Mouse (Mus musculus): ENCODE measurements around the gene Ifitm6. TPM values are rescaled to one million over a fixed set of nuclear protein-coding genes. Genes with fewer than 3 reads are reported as not detected.
"Not testable (repeated sequence)": the region's sequence is repeated elsewhere in the genome, so short reads cannot be mapped to it uniquely, and the experiment has no call there.

Ifitm6 gene
- polyA plus RNA-seq, 3 experiments from 2014 or later: 0.94 TPM; not detected in 2

DNA sequence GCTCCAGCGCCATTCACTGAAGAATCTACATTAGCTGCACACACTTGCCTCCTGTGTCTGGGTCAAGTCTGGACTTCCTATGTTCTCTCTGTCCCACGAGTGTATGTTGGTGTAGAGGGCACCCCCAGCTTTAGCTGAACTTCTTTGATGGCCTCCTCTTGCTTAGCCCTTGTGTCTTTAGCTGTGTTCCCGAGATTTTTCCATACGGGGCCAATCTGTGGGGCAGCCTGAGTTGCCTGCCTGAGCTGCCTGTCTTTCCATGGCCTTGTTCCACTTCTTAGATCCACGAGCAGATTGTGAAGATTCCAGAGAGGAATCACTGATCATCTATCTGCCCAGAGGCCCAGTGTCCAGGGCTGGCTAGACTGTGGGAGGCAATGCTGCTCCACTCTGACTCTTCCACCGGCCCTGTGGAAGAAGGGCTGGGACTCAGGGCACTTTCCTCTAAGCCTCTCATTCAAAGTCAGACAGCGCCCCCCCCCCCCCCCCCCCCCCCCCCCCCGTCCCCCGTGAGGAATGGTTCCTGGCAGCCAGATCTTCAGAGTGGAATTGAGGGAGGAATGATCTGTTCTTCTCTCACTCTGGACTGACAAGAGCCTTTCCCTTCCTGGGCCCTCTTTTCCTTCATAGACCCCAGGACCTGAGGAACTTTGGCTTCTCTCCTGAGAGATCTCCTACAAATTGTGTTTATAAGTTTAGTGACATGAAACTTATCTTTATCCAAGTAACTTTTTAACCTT lies 23.3 kb upstream of the Ifitm6 start:
- ATAC-seq: no peak

- ATAC-seq: no peak
These were observed 21.8 kb upstream of the Ifitm6 start for GRCm38 (mm10) chr7:141039386-141040107.

GRCm38 (mm10) chr7:141038090-141039032 lies 20.6 kb upstream of the Ifitm6 start:
- ATAC-seq: peak; percentile 83

DNA sequence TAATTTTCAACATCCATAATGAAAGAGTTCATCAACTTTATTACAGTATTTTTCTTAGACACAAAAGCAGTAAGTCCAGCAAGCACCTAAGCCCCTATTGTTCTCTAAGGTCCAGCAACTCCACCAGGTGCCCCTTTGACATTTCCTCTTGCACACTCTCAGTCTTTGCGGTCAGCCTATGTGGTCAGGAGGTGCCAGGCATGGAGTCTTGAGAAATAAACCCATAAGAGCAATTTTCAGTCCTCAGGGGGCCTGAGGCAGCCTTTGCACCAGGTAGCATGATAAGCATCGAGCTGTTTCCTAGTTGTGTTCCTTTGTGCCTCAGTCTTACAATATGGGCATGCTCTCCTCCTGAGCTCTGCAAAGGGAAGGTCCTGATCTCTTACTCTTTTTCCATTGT lies 18.9 kb upstream of the Ifitm6 start:
- not testable (repeated sequence) for ATAC-seq

- ATAC-seq: no peak
These were observed 14.9 kb upstream of the Ifitm6 start for GRCm38 (mm10) chr7:141032458-141033167.

DNA sequence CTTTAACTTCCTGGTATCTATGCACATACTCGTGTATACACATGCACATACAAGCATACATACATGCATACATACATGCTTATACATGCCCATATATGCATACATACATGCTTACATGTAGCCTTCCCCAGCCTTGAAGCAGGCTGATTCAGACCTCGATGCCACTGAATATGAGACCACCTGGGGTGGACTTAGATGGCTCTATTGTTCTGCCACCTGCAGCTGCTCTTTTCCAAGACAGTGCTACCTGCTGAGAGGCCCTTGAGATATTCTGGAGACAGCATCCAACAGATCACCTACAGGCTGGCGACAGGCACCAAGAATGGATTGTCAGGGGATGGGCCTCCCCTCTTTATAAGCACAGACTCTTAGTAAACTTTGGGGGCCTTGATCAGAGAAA lies 12.7 kb upstream of the Ifitm6 start:
- ATAC-seq: no peak

DNA sequence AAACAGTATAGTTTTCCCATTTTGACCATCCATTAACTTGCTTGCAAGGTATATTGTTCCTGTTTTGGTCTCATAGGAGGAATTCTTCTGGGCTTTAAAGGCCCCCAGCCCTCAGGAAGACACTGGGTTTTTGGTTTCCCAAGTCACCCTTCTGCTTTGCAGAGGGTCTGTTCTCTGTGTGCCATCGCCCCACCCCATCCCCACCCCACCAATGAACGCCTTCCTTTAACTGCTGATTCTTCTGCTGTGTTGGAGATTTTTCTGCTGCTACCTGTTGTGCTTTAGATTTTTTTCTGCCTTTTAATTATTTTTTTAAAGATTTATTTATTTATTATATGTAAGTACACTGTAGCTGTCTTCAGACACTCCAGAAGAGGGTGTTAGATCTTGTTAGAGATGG lies 11.1 kb upstream of the Ifitm6 start, which contains the start of gene Gm17387:
Gene Gm17387 (plus strand): TSS at position 301 of the 400 bp plus-strand sequence.
- no peak for ATAC-seq

- ATAC-seq: no peak
These were observed 9.0 kb upstream of the Ifitm6 start for GRCm38 (mm10) chr7:141026740-141027098.

DNA sequence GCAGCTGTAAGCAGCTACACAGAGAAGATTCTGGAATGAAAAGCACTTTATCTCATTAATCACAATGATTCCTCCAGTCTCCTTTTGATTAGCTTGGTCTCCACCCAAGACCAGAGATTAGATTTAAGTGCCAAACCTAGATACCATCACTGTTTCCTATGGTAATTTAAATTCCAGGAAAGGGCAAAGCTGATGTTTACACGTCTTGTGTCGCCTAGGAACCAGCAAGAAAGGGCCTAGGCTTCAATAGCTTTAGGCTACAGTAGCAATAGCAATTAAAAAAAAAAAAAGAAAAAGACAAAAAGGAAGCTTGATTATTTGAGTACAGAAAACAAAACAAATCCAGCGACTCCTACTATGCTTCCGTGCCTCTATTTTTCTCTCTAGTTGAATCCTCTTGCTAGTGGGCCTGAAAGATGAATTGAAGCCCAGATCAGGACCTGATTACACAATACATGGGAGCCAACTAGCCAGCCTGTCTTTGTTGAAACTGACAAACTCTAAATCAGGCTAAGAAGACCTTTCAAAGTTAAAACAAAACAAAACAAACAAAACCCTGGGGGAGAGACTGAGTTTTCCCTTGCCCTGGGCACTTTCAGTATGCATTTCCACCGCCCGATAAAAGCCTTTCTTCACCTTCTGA lies 8.5 kb upstream of the Ifitm6 start:
- no peak for ATAC-seq

DNA sequence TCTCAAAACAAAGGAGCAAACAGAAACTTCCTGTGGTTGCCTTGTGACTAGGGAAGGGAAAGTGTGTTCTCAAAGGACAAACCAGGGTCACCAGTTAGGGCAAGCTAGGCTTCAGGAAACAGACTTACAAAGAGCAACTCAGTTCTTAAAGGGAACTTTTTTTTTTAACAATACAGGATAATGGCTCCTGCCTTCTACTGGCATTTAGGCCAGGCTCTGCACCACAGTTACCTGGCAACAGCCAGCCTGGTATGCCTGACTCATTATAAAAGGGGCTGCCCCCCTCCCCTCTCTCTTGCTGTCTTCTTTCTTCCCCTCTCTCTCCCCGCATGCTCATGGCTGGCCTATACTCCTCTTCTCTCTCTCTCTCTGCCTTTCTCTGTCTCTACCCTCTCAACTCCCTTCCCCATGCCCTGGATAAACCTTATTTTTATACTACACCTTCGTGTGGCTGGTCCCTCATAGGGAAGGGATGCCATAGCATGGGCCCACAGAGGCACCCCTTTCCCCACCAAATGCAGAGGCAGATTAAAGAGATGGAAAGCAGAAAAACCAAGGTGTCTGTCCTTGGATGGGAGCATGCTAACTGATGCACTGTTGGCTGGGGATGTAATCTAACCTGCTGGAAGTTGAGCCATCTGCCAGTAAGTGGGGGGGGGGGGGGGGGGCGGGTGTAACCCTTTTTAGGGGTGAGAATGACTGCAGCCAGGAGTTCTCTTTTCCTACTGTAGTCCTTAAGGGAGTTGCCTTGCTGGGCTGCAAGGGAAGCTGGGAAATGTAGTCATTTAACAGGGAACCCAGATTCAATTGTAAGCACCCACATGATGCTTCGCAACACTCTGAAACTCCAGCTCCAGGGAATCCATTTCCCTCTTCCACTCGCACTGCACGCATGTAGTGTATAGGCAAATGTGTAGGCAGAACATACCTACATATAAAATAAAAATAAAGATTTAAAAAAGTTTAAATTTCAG lies 7.4 kb upstream of the Ifitm6 start:
- peak; percentile 25 for ATAC-seq

- ATAC-seq: no peak
These were observed 4.0 kb upstream of the Ifitm6 start for GRCm38 (mm10) chr7:141021489-141022449.

GRCm38 (mm10) chr7:141019028-141019427 lies 1.3 kb upstream of the Ifitm6 start:
- peak; percentile 56 for ATAC-seq

DNA sequence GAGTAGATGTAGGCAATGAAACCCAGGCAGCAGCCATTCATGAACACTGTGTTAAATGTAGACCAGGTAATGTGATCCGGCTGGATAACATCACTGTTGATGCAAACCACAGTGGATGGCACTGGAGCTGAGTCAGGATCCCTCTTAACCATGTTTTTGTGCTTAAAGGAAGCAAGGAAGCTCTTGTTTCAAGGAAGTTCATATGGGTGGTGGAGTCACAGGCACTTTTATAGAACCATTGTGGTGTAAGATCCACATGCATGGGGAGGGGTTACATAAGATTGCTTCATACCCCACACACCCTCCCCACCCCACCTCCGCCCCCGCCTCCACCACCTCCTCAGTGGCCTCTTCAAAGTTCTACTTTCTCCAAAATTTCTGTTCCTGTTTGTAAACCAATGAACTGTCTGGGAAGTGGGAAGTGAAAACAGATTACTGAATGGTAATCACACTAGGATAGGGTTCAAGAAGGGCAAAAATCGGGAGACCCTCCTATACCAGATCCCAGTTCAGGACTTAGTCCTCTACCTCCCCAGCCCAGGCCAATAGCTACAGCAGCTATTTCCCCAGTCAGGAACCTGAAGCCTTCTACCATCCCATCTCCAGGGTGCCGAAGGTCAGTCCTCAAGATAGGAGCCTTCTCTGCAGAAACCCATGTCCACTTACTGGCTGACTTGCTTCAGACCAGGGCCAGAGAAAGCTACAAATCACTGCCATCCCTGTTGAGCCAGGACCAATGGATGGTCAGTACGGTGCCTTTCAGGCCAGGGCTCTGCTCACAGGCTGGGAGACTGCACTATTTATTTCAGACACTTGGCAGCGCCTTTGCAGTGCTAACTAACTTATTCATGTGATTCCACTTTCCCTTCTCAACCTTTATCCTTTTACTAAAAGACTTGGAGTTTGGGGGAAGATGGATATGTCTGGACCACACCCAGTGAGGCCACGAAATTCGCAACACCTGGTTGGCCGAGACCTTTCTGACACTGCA lies 722 bp downstream of the Ifitm6 start:
- ATAC-seq: no peak

DNA sequence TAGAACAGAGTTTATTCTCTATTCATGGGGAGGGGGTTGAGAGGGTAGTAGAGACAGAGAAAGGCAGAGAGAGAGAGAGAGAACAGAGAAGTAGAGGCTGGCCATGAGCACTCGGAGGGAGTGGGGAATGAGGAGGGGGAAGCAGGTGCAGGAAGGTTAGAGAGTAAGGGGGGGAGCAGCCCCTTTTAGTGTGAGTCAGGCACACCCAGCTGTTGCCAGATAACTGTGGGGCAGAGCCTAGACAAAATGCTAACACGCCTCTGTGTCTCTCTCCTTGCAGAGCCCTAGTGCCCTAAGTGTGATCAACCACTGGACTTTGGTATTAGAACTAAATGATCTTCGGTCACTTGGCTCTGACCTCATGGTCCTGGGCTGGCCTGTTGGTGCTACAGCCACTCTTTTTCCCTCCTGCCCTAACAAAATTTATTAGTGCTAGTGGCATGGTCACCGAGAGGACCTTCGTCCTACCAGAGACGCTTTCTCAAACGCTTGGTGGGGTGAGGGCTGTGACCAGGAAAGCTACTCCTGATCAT lies 6.4 kb downstream of the Ifitm6 start:
- no peak for ATAC-seq

DNA sequence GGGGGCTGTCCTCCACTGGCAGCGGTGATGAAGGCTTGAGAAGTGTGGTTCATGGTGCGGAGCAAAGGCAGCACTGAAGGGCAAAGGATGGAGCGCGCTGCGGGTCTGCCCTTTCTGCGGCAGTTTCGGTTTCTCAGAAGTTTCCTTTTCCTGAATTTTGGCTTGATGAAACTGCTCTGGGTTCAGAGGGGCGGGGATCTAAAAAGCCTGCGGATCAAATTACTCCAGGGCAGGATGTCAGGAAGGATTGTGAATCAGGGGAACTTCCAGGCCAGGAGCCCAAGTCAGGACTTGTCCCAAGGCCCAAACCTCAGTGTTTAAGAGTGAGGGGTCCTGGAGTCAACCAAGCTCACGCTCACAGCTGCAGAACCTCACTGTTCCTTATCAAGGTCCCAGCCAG lies 7.1 kb downstream of the Ifitm6 start, which contains the start of gene Ifitm3:
Gene Ifitm3 (minus strand): TSS at position 178 of the 400 bp plus-strand sequence.
- no peak for ATAC-seq

DNA sequence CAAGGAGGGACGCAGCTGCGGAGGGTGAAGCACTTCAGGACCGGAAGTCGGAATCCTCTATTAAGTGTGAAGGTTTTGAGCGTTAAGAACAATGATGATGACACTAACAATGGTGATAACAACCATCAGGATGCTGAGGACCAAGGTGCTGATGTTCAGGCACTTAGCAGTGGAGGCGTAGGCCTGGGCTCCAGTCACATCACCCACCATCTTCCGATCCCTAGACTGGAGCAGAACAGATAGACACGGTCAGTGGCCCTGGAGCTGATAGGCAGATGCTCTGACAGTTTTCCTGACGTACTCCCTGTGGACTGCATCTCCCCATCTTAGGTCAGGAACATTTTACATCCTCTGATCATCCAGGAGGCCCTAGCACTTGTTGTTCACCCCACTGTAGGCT lies 8.1 kb downstream of the Ifitm6 start:
- ATAC-seq: no peak

DNA sequence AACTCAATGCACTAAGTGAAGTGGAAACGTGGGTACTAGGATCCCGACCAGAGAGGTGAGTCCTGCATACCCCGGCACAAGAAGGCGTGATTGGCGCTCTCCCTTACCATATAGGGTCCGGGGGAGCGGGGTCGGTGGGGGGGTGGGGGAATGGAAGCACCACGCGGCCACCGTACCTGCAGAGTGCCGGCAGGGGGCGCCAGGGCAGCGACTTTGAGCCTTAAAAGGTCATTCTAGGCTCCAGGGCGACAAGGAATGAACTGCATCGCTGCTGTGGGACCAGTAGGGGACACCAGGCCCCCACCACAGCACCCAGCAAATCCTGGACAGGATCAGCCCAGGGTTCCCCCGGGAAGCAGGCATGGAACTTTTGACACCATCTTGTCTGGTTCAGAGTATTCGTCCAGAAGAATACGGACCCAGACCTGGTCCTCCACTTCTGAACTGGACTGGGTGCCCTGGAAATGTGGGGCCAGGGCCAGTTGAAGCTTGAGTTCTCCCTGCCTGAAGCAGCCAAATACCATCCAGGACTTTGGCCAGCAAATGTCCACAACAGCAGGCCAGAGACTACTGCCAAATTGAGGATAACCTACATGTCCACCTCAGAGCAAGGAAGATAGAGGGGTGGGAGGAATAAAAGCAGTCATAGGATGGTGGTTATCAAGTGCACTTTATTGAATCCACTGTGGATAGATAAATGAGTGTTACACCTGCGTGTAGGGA lies 8.6 kb downstream of the Ifitm6 start:
- peak; percentile 71 for ATAC-seq
